Mouse (Mus musculus): Measurements from ENCODE around the gene Kcp.
A peak's percentile ranks its signal among the peaks of the same experiment; 100 is the strongest.

Gene Kcp

GRCm38 (mm10) chr6:29523301-29524033 is 15.7 kb upstream of the Kcp start:
- DNase-seq (ENCODE audit: inconsistent ontology term): no peak

DNA sequence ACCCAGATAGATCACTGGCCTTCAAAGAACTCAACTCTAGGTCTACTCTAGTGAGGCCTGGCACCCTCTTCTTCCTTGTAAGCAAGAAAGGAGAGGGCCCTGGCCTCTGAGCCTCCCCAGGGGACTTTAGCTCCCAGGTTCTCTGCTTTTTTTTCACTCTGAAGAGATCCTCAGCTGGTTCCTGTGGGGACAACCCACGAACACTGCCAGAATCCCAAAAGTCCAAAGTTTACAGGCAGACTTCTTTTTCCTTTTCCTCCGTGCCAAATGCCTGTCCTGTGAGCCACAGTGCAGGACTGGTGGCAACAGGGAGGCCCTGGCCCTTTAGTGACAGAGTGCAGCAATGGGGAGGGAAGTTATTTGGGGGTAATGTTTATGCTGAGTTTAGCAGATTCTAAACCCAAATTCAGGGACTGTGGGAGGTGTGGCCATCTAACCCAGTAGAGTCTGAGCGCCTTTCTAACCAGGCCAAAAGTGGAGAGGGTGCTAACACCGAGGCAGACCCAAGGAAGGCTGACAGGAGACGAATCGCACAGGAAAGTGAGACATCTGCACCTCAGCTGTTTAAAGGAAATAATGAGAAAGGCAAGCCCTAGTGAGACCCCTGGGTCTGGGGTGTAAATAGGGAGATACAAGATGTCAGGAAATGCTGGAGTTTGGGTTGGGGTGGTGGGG is 15.0 kb upstream of the Kcp start:
- DNase-seq (ENCODE audit: inconsistent ontology term): no peak

- DNase-seq (ENCODE audit: inconsistent ontology term): peak; percentile 61
These were observed 9.4 kb upstream of the Kcp start for GRCm38 (mm10) chr6:29517139-29517538.

- peak; percentile 24 for DNase-seq (ENCODE audit: inconsistent ontology term)
These were observed 5.5 kb upstream of the Kcp start for GRCm38 (mm10) chr6:29513284-29513683.

DNA sequence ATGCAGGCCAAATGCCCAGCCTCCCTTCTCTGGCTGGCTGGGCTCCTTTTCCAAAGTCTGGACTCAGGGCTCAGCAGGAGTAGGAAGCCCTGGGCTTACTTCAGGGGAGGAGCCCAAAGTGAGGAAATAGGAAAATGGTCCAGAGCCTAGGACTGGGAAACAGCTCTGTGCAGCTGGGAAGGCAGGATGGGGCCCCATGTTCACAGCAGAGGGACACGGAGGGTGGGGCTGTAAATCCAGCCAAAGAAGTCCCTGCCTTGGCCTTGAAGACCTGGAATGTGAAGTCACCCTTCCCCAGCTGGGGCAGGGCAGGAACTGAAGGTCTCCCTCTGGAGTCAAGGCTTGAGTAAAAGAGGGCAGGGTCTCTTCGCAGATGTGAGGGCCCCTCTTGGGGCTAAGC is 1.3 kb upstream of the Kcp start:
- DNase-seq (ENCODE audit: inconsistent ontology term): no peak

- DNase-seq (ENCODE audit: inconsistent ontology term): no peak
These were observed 918 bp downstream of the Kcp start for GRCm38 (mm10) chr6:29506834-29507233.

DNA sequence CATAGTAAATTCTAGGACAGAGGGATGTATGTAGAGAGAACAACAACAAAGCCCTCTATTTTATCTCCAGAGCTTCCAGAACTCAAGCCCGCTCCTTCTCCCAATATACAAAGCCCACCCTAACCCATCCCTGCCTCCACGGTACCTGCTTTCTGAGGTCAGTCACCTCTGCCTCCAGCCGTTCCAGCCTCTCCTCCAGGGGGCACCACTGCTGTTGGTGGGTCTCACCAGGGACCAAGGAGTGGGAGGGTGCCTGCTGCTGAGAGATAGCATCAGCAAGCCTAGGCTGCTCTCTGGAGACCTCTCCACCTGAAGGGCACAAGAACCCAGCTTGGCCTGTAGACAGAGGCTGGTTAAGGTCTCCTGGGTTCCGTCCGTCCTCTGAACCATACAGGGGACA is 2.3 kb downstream of the Kcp start:
- DNase-seq (ENCODE audit: inconsistent ontology term): no peak

GRCm38 (mm10) chr6:29501599-29501998 is 6.2 kb downstream of the Kcp start:
- DNase-seq (ENCODE audit: inconsistent ontology term): no peak

DNA sequence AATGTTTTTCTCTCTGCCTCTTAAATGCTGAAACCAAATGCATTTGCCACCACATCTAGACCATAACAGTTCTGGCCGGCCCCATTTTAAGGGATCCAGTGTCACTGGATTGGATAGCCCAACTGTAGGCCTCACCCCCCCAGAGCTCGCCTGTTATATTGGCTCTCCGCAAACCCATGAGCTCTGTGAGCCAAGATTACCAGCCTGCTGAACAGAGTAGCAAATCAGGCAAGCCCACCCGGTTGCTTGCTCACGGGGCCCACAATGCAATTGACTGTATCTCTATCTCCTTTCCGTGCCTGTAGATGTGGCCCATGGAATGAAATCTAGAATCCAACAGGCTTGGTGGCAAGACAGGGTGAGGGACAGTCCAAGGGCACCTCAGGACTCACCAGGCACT is 6.9 kb downstream of the Kcp start:
- DNase-seq (ENCODE audit: inconsistent ontology term): no peak

GRCm38 (mm10) chr6:29500177-29500576 is 7.6 kb downstream of the Kcp start:
- no peak for DNase-seq (ENCODE audit: inconsistent ontology term)

DNA sequence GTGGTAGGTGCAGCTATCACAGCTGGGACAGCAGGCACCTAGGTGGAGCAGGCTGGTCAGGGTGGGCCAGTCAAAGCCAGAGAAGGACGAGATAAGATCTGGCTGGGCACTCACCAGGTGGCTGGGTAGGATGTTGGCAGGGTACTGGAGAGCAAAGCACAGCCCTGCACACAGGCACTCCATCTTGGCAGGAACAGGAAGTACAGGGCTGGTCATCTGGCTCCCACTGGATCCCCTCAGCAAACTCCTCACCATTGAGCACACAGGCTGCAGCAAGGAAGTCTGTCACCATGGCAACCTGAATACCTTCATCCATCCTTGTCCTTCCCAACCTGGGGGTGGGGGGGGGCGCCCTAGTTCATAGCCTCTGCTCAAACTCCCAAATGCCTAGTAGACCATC is 10.0 kb downstream of the Kcp start:
- no peak for DNase-seq (ENCODE audit: inconsistent ontology term)

GRCm38 (mm10) chr6:29496270-29496669 is 11.5 kb downstream of the Kcp start:
- no peak for DNase-seq (ENCODE audit: inconsistent ontology term)

GRCm38 (mm10) chr6:29494101-29494500 is 13.7 kb downstream of the Kcp start:
- DNase-seq (ENCODE audit: inconsistent ontology term): no peak

- no peak for DNase-seq (ENCODE audit: inconsistent ontology term)
These were observed 21.8 kb downstream of the Kcp start for GRCm38 (mm10) chr6:29485951-29486350.

- DNase-seq (ENCODE audit: inconsistent ontology term): peak; percentile 70
These were observed 22.8 kb downstream of the Kcp start for GRCm38 (mm10) chr6:29484716-29485559.

- no peak for DNase-seq (ENCODE audit: inconsistent ontology term)
These were observed 25.1 kb downstream of the Kcp start for GRCm38 (mm10) chr6:29482691-29483090.

- no peak for DNase-seq (ENCODE audit: inconsistent ontology term)
These were observed 33.0 kb downstream of the Kcp start for GRCm38 (mm10) chr6:29474736-29475135.

- DNase-seq (ENCODE audit: inconsistent ontology term): peak; percentile 96
These were observed 33.6 kb downstream of the Kcp start for GRCm38 (mm10) chr6:29473941-29474691.

DNA sequence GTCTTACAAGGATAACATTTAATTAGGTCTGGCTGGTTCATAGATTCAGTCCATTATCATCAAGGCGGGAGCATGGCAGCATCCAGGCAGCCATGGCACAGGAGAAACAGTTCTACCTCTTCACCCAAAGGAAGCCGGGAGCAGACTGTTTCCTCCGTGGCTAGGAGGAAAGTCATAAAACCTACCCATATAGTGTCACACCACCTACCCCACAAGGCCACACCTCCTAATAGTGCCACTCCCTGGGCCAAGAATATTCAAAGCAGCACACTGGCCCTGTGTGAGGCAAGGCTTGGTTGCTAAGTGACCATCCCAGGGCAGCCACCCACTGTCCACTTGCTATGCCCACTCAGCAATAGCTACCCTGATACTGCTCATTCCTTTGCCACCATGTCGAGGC is 36.6 kb downstream of the Kcp start, which contains the start of gene Atp6v1fnb:
Atp6v1fnb (plus strand) TSS at position 301 of the 400 bp plus-strand sequence.
- DNase-seq (ENCODE audit: inconsistent ontology term): no peak

- no peak for DNase-seq (ENCODE audit: inconsistent ontology term)
These were observed 38.9 kb downstream of the Kcp start for GRCm38 (mm10) chr6:29468851-29469250.

- peak; percentile 97 for DNase-seq (ENCODE audit: inconsistent ontology term)
These were observed 40.0 kb downstream of the Kcp start, which contains the start of gene Atp6v1f for GRCm38 (mm10) chr6:29467583-29468354. Gene Atp6v1f (plus strand): TSS chr6:29467718.
